Mouse (Mus musculus) bone marrow macrophage, adult 2 months (primary cell): ENCODE measurements at regions not wholly inside any gene's neighbourhood (a gene's known extent, or its start where the extent isn't known, plus 50 kb on each side); places are given as distances from the start of the nearest gene placed in this dataset.

Source experiments
- CTCF ChIP-seq: IDR thresholded peaks from 2 replicates; pipeline ENCODE4 v1.5.1; 2012; ENCODE audit warnings: low read depth, mild to moderate bottlenecking, low read length, moderate library complexity
- POLR2A ChIP-seq: IDR thresholded peaks from 2 replicates; pipeline ENCODE4 v1.6.1; 2012; ENCODE audit warnings: mild to moderate bottlenecking, low read depth, low read length, borderline replicate concordance

GRCm38 (mm10) chr3:156299984-156300770 lies 261.4 kb upstream of the Negr1 start:
- TF ChIP-seq CTCF (no peak), POLR2A (no peak)
